Mouse (Mus musculus) R1 (cell line): Measurements from ENCODE around the gene Sec23b.

Experiments used
- DNase-seq: peaks from one replicate; pipeline ENCODE4 v3.0.0-alpha.2; 2018; ENCODE audit warnings: low read depth, low spot score

Sec23b gene

GRCm38 (mm10) chr2:144601576-144601975 is 45.5 kb downstream of the Sec23b start:
- DNase-seq = no peak

- no peak for DNase-seq
These were observed 57.9 kb downstream of the Sec23b start for GRCm38 (mm10) chr2:144613956-144614355.

GRCm38 (mm10) chr2:144617074-144617874 is 61.2 kb downstream of the Sec23b start:
- DNase-seq = no peak

GRCm38 (mm10) chr2:144621491-144621890 is 65.5 kb downstream of the Sec23b start:
- no peak for DNase-seq

- DNase-seq = no peak
These were observed 77.5 kb downstream of the Sec23b start for GRCm38 (mm10) chr2:144633551-144633950.

GRCm38 (mm10) chr2:144634231-144634630 is 78.2 kb downstream of the Sec23b start:
- no peak for DNase-seq

- no peak for DNase-seq
These were observed 78.7 kb downstream of the Sec23b start for GRCm38 (mm10) chr2:144634729-144635128.

- DNase-seq = peak; percentile 57
These were observed 79.8 kb downstream of the Sec23b start for GRCm38 (mm10) chr2:144635644-144636320.

- peak; percentile 85 for DNase-seq
These were observed 81.2 kb downstream of the Sec23b start for GRCm38 (mm10) chr2:144637204-144637603.

- peak; percentile 13 for DNase-seq
These were observed 81.8 kb downstream of the Sec23b start for GRCm38 (mm10) chr2:144637671-144638395.

- DNase-seq = no peak
These were observed 82.7 kb downstream of the Sec23b start for GRCm38 (mm10) chr2:144638719-144639118.

- DNase-seq = no peak
These were observed 84.1 kb downstream of the Sec23b start for GRCm38 (mm10) chr2:144640101-144640500.
